Mouse (Mus musculus) stomach, postnatal 0 days (tissue): ENCODE data around the gene Stap2. TPM values are rescaled to one million over a fixed set of nuclear protein-coding genes. Genes with fewer than 3 reads are reported as not detected.

Experiments used
- ATAC-seq: fragments of 200-750 bp; cut with Nextera tagmentation; 2 replicates; pipeline ENCODE4 v1.8.0; 2017; ENCODE audit not compliant: low FRiP score, low TSS enrichment
- DNase-seq: peaks from one replicate; pipeline ENCODE4 v3.0.0-alpha.2; 2016; ENCODE audit warnings: low spot score
- H3K27ac ChIP-seq: fragments of 300-500 bp; sonication (generic); replicated peaks from 2 replicates; pipeline ENCODE4 v1.5.1; 2014; ENCODE audit warnings: mild to moderate bottlenecking, control low read depth
- H3K27me3 ChIP-seq: fragments of 300-500 bp; sonication (generic); 2 replicates; pipeline ENCODE4 v1.6.1; 2014; ENCODE audit warnings: low read length; ENCODE audit not compliant: control insufficient read depth, insufficient read depth
- H3K36me3 ChIP-seq: fragments of 300-500 bp; sonication (generic); 2 replicates; pipeline ENCODE4 v1.6.1; 2014; ENCODE audit warnings: low read length, mixed read lengths; ENCODE audit not compliant: control insufficient read depth, insufficient read depth
- H3K4me1 ChIP-seq: fragments of 300-500 bp; sonication (generic); replicated peaks from 2 replicates; pipeline ENCODE4 v1.6.1; 2014; ENCODE audit warnings: antibody characterized with exemption; ENCODE audit not compliant: control insufficient read depth, insufficient read depth
- H3K4me2 ChIP-seq: fragments of 300-500 bp; sonication (generic); replicated peaks from 2 replicates; pipeline ENCODE4 v1.6.1; 2014; ENCODE audit warnings: low read depth, mild to moderate bottlenecking, control low read depth, moderate library complexity
- H3K4me3 ChIP-seq: fragments of 300-500 bp; sonication (generic); 2 replicates; pipeline ENCODE4 v1.5.1; 2014; ENCODE audit warnings: low read depth, low read length, control low read depth
- H3K9ac ChIP-seq: fragments of 300-500 bp; sonication (generic); 2 replicates; pipeline ENCODE4 v1.6.1; 2014; ENCODE audit warnings: mild to moderate bottlenecking, low read length, control low read depth, mixed read lengths
- H3K9me3 ChIP-seq: fragments of 300-500 bp; sonication (generic); 2 replicates; pipeline ENCODE4 v1.6.1; 2016; ENCODE audit warnings: low read length; ENCODE audit not compliant: control insufficient read depth
- CTCF ChIP-seq: IDR thresholded peaks from 2 replicates; pipeline ENCODE4 v1.5.1; 2016; ENCODE audit warnings: antibody characterized with exemption, low read depth, mild to moderate bottlenecking, moderate library complexity
- EP300 ChIP-seq: optimal IDR thresholded peaks from 2 replicates; pipeline ENCODE3; 2016; ENCODE audit warnings: antibody characterized with exemption
- WGBS: fragments of 180-500 bp; shearing (Covaris S2); extraction: QIAGEN DNeasy Blood & Tissue Kit; methylation state at CpG from one replicate; pipeline ENCODE4 v1.1.7; 2014; 5-methylcytosine and 5-hydroxymethylcytosine counted together
- polyA plus RNA-seq: library from polyadenylated mRNA; unstranded; fragments of >200 nt; fragmentation: Nextera tagmentation; extraction: Ambion mirVana; gene quantifications from 2 replicates; pipeline ENCODE4 v1.2.1, GENCODE M21; 2015

The Stap2 gene
- 44.2 and 50.6 TPM in 2 replicates for polyA plus RNA-seq

- no peak for TF ChIP-seq EP300
- no peak for TF ChIP-seq CTCF
- ATAC-seq = no peak; the same call in 1 of the 2 replicates
- peak; percentile 72 for DNase-seq
Measured at GRCm38 (mm10) chr17:56005415-56006061, at the start of gene Stap2, which contains the start of gene Mpnd. Gene Stap2, minus strand, starts transcription at chr17:56005584. Gene Mpnd, plus strand, starts transcription at chr17:56005711.

GRCm38 (mm10) chr17:56054938-56055337, 49.6 kb upstream of the Stap2 start:
- H3K4me3 ChIP-seq = no peak overlapping the region
- H3K36me3 ChIP-seq = peaks cover 12% of the 10 kb centered on the region
- no peaks in the 10 kb centered on the region for H3K27me3 ChIP-seq
- H3K27ac ChIP-seq = no peak overlapping the region
- H3K9me3 ChIP-seq = no peaks in the 10 kb centered on the region
- H3K4me2 ChIP-seq = no peak overlapping the region
- ATAC-seq (no peak), DNase-seq (no peak)
- TF ChIP-seq EP300 = no peak
- TF ChIP-seq CTCF = no peak
- H3K4me1 ChIP-seq = no peaks in the 10 kb centered on the region
- no peak overlapping the region for H3K9ac ChIP-seq

More at GRCm38 (mm10) chr17:56005415-56006061, at the start of gene Stap2, which contains the start of gene Mpnd:
- no peaks in the 10 kb centered on the region for H3K36me3 ChIP-seq
- 25% methylated on average over 13 of the region's 13 CpGs for WGBS
- H3K27me3 ChIP-seq = 0 out of 2 replicates have a peak, but pooled peaks cover 2% of the 10 kb centered on the region
- peak within 1 kb of the TSS; percentile 51 for H3K4me2 ChIP-seq
- H3K9ac ChIP-seq = peak within 1 kb of the TSS; percentile 58
- H3K9me3 ChIP-seq = no peaks in the 10 kb centered on the region
- H3K27ac ChIP-seq = peak within 1 kb of the TSS; percentile 53; the same call in 1 of the 2 replicates
- H3K4me3 ChIP-seq = peak within 1 kb of the TSS; percentile 26
- H3K4me1 ChIP-seq = peaks cover 4% of the 10 kb centered on the region; the same call in 1 of the 2 replicates

DNA sequence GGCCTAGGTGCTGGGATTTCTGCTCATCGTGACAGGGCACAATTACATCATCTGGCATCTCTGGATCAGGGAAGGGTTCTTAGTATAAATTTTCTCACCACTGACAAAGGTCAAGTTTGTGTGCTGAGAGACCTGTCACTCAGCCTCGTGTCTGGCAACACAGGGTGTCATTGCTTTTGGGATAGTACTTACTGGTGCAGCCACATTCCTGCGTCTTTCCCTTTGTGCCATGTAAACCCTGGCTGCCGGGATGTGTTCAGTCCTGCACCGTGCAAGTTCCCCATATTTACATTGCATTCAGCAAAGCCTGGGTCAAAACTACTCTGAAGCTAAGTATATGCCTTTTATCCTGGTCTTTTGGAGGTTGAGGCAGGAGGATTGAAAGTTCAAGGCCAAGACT, 46.0 kb upstream of the Stap2 start:
- no peak overlapping the region for H3K4me3 ChIP-seq
- peaks cover 11% of the 10 kb centered on the region for H3K36me3 ChIP-seq
- 58% methylated on average over 5 of the region's 5 CpGs for WGBS
- ATAC-seq = peak; percentile 73; the same call in 1 of the 2 replicates
- no peaks in the 10 kb centered on the region for H3K27me3 ChIP-seq
- no peak overlapping the region for H3K4me2 ChIP-seq
- peak; percentile 35 for TF ChIP-seq EP300
- TF ChIP-seq CTCF = no peak
- H3K27ac ChIP-seq = peak overlapping the region; percentile 86
- H3K9ac ChIP-seq = 0 out of 2 replicates have a peak overlapping the region, but pooled peaks have one; percentile 8
- H3K9me3 ChIP-seq = no peaks in the 10 kb centered on the region
- no peaks in the 10 kb centered on the region for H3K4me1 ChIP-seq
- no peak for DNase-seq

DNA sequence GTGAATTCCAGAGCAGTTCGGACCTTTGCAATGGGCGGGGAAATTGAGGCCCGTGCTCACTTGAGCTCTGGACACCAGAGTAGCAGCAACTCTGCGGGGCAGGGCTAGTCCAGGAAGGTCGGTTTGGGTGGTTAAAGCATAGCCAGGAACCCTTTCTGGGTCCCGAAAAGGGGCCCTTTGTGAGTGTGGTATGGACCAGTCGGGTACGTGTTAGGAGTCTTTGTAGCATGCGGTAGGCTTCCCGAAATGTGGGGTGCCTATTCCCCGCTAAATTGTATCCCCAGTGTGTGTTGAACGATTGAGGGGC, 35.4 kb upstream of the Stap2 start:
- H3K4me1 ChIP-seq = no peaks in the 10 kb centered on the region
- WGBS = 2% methylated on average over 12 of the region's 12 CpGs
- H3K4me3 ChIP-seq = peak overlapping the region; percentile 78
- no peak for TF ChIP-seq EP300
- no peak for TF ChIP-seq CTCF
- DNase-seq = no peak
- no peaks in the 10 kb centered on the region for H3K27me3 ChIP-seq
- H3K4me2 ChIP-seq = peak overlapping the region; percentile 74
- no peaks in the 10 kb centered on the region for H3K36me3 ChIP-seq
- peak overlapping the region; percentile 73 for H3K9ac ChIP-seq
- ATAC-seq = no peak
- no peaks in the 10 kb centered on the region for H3K9me3 ChIP-seq
- peak overlapping the region; percentile 50 for H3K27ac ChIP-seq

DNA sequence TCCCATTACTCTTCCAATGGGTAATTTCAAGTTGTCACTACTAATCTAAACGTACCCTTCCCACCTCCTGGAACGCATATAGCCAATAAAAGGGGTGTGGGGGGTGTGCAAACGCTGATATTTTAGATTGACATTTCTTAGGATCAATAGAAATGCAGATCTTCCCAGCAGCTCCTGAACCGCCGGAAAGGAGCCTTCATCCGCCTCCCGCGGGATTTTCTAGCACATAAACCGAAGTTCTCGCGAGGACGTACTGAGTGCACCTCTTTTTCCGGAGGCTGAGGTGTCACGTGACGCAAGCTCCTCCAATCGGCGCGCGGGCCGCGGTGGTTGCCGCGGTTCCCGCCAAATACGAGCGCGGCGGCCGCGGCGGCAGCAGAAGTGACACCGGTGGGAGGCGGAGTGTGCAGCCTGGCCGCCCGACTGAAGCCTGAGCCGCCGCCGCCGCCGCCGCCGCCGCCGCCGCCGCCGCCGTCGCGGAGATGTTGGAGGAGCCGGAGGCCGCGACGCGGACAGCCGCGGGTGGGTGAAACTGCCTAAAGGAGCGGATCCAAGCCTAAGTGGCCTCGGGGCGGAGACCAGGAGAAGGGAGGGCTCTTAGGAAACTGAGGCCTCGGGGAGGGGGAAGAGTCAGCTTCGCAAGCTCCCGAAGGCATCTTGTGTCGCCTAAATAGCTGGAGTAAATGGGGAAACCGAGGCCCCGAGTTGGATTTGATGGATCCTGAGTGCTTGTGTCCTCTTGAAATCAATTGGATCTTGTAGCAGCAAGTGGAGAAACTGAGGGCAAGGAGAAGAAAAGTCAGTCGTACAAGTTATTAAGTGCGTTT, 34.9 kb upstream of the Stap2 start, which contains the start of gene Chaf1a:
Gene Chaf1a, plus strand, starts transcription at position 410 of the 827 bp plus-strand sequence.
- DNase-seq (peak; percentile 95), ATAC-seq (peak; percentile 91)
- H3K4me3 ChIP-seq = peak within 1 kb of the TSS; percentile 78
- peak within 1 kb of the TSS; percentile 74 for H3K4me2 ChIP-seq
- H3K4me1 ChIP-seq = no peaks in the 10 kb centered on the region
- no peaks in the 10 kb centered on the region for H3K27me3 ChIP-seq
- under 1% methylated on average over 68 of the region's 68 CpGs for WGBS
- peak within 1 kb of the TSS; percentile 50 for H3K27ac ChIP-seq
- TF ChIP-seq CTCF (no peak), EP300 (peak; percentile 91)
- no peaks in the 10 kb centered on the region for H3K36me3 ChIP-seq
- H3K9me3 ChIP-seq = no peaks in the 10 kb centered on the region
- peak within 1 kb of the TSS; percentile 73 for H3K9ac ChIP-seq
